Mouse (Mus musculus) midbrain, embryonic 12.5 days (tissue): Measurements from ENCODE around the gene Ppm1m. TPM values are rescaled to one million over a fixed set of nuclear protein-coding genes. Genes with fewer than 3 reads are reported as not detected.

Source experiments
- ATAC-seq: fragments of 200-750 bp; cut with Nextera tagmentation; 2 replicates; pipeline ENCODE4 v1.8.0; 2017; ENCODE audit warnings: low read depth, moderate TSS enrichment, moderate library complexity; ENCODE audit not compliant: low FRiP score
- H3K27ac ChIP-seq: fragments of 300-500 bp; sonication (generic); replicated peaks from 2 replicates; pipeline ENCODE4 v1.5.1; 2016; ENCODE audit warnings: mild to moderate bottlenecking
- H3K27me3 ChIP-seq: fragments of 300-500 bp; sonication (generic); 2 replicates; pipeline ENCODE4 v1.6.1; 2016; ENCODE audit warnings: mild to moderate bottlenecking
- H3K36me3 ChIP-seq: fragments of 300-500 bp; sonication (generic); 2 replicates; pipeline ENCODE4 v1.6.1; 2016
- H3K4me1 ChIP-seq: fragments of 300-500 bp; sonication (generic); 2 replicates; pipeline ENCODE4 v1.6.1; 2016
- H3K4me2 ChIP-seq: fragments of 300-500 bp; sonication (generic); replicated peaks from 2 replicates; pipeline ENCODE4 v1.6.1; 2016; ENCODE audit warnings: mild to moderate bottlenecking, moderate library complexity
- H3K4me3 ChIP-seq: fragments of 300-500 bp; sonication (generic); 2 replicates; pipeline ENCODE4 v1.5.1; 2016; ENCODE audit warnings: mild to moderate bottlenecking
- H3K9ac ChIP-seq: fragments of 300-500 bp; sonication (generic); replicated peaks from 2 replicates; pipeline ENCODE4 v1.6.1; 2016; ENCODE audit warnings: mild to moderate bottlenecking, moderate library complexity
- H3K9me3 ChIP-seq: fragments of 300-500 bp; sonication (generic); 2 replicates; pipeline ENCODE4 v1.6.1; 2016; ENCODE audit warnings: mild to moderate bottlenecking
- WGBS: fragments of 180-500 bp; shearing (Covaris S2); methylation state at CpG from one replicate; pipeline ENCODE4 v1.1.7; 2016; 5-methylcytosine and 5-hydroxymethylcytosine counted together
- polyA plus RNA-seq: library from polyadenylated mRNA; unstranded; fragments of >200 nt; fragmentation: Nextera tagmentation; extraction: Ambion mirVana; gene quantifications from 2 replicates; pipeline ENCODE4 v1.2.1, GENCODE M21; 2016

Gene Ppm1m
- polyA plus RNA-seq: 31.9 and 39.1 TPM in 2 replicates

GRCm38 (mm10) chr9:106199535-106200272 is at the start of gene Ppm1m:
Ppm1m (minus strand) TSS chr9:106199746.
- Histone ChIP-seq H3K9ac (peak within 1 kb of the TSS; percentile 77), H3K4me3 (peak within 1 kb of the TSS; percentile 75), H3K9me3 (no peaks in the 10 kb centered on the region), H3K4me2 (peak within 1 kb of the TSS; percentile 77), H3K27me3 (peaks cover 11% of the 10 kb centered on the region; the same call in 1 of the 2 replicates), H3K27ac (no peak within 1 kb of the TSS; the same call in 1 of the 2 replicates), H3K36me3 (0 out of 2 replicates have a peak, but pooled peaks cover 6% of the 10 kb centered on the region), H3K4me1 (peaks cover 37% of the 10 kb centered on the region)
- ATAC-seq: no peak; the same call in 1 of the 2 replicates
- WGBS: 40% methylated on average over 18 of the region's 18 CpGs

GRCm38 (mm10) chr9:106242813-106243488 is 43.4 kb upstream of the Ppm1m start:
- Histone ChIP-seq H3K4me3 (no peak overlapping the region), H3K27me3 (no peaks in the 10 kb centered on the region), H3K4me1 (peaks cover 14% of the 10 kb centered on the region), H3K27ac (no peak overlapping the region), H3K9ac (no peak overlapping the region), H3K4me2 (no peak overlapping the region), H3K9me3 (no peaks in the 10 kb centered on the region), H3K36me3 (peaks cover 58% of the 10 kb centered on the region)
- 85% methylated on average over 19 of the region's 19 CpGs for WGBS
- ATAC-seq: no peak

- peaks cover 7% of the 10 kb centered on the region for H3K4me1 ChIP-seq
- no peaks in the 10 kb centered on the region for H3K27me3 ChIP-seq
- peaks cover 71% of the 10 kb centered on the region for H3K36me3 ChIP-seq
- H3K9ac ChIP-seq: no peak overlapping the region
- 93% methylated on average over 10 of the region's 10 CpGs for WGBS
- H3K4me2 ChIP-seq: no peak overlapping the region
- no peaks in the 10 kb centered on the region for H3K9me3 ChIP-seq
- no peak for ATAC-seq
- H3K4me3 ChIP-seq: no peak overlapping the region
- no peak overlapping the region for H3K27ac ChIP-seq
Observed at GRCm38 (mm10) chr9:106241541-106242164, 42.1 kb upstream of the Ppm1m start.

- Histone ChIP-seq H3K9me3 (no peaks in the 10 kb centered on the region), H3K4me1 (no peaks in the 10 kb centered on the region), H3K4me3 (no peak overlapping the region), H3K27ac (no peak overlapping the region), H3K9ac (no peak overlapping the region), H3K27me3 (no peaks in the 10 kb centered on the region), H3K4me2 (no peak overlapping the region), H3K36me3 (peaks cover 95% of the 10 kb centered on the region)
- WGBS: 93% methylated on average over 10 of the region's 10 CpGs
- ATAC-seq: no peak
Observed at GRCm38 (mm10) chr9:106237878-106238277, 38.3 kb upstream of the Ppm1m start.

- Histone ChIP-seq H3K9me3 (no peaks in the 10 kb centered on the region), H3K36me3 (peaks cover 96% of the 10 kb centered on the region), H3K4me2 (no peak overlapping the region), H3K27me3 (no peaks in the 10 kb centered on the region), H3K4me1 (no peaks in the 10 kb centered on the region), H3K9ac (no peak overlapping the region), H3K4me3 (no peak overlapping the region), H3K27ac (no peak overlapping the region)
- no peak for ATAC-seq
- 89% methylated on average over 8 of the region's 8 CpGs for WGBS
Observed at GRCm38 (mm10) chr9:106237401-106237800, 37.9 kb upstream of the Ppm1m start.

GRCm38 (mm10) chr9:106236818-106237211 is 37.3 kb upstream of the Ppm1m start:
- Histone ChIP-seq H3K9ac (no peak overlapping the region), H3K4me3 (no peak overlapping the region), H3K36me3 (peaks cover 91% of the 10 kb centered on the region), H3K27me3 (no peaks in the 10 kb centered on the region), H3K27ac (no peak overlapping the region), H3K9me3 (no peaks in the 10 kb centered on the region), H3K4me2 (no peak overlapping the region), H3K4me1 (no peaks in the 10 kb centered on the region)
- WGBS: 61% methylated on average over 3 of the region's 3 CpGs
- no peak for ATAC-seq

GRCm38 (mm10) chr9:106236156-106236817 is 36.7 kb upstream of the Ppm1m start:
- H3K36me3 ChIP-seq: peaks cover 86% of the 10 kb centered on the region
- no peak overlapping the region for H3K4me2 ChIP-seq
- WGBS: 93% methylated on average over 23 of the region's 23 CpGs
- H3K4me3 ChIP-seq: no peak overlapping the region
- H3K4me1 ChIP-seq: no peaks in the 10 kb centered on the region
- no peak for ATAC-seq
- H3K9ac ChIP-seq: no peak overlapping the region
- no peak overlapping the region for H3K27ac ChIP-seq
- H3K27me3 ChIP-seq: no peaks in the 10 kb centered on the region
- H3K9me3 ChIP-seq: no peaks in the 10 kb centered on the region

GRCm38 (mm10) chr9:106235194-106235830 is 35.8 kb upstream of the Ppm1m start:
- Histone ChIP-seq H3K9ac (no peak overlapping the region), H3K9me3 (no peaks in the 10 kb centered on the region), H3K4me3 (no peak overlapping the region), H3K27me3 (no peaks in the 10 kb centered on the region), H3K27ac (no peak overlapping the region), H3K36me3 (peaks cover 77% of the 10 kb centered on the region), H3K4me1 (no peaks in the 10 kb centered on the region), H3K4me2 (no peak overlapping the region)
- ATAC-seq: no peak
- 94% methylated on average over 23 of the region's 23 CpGs for WGBS

GRCm38 (mm10) chr9:106233953-106234352 is 34.4 kb upstream of the Ppm1m start:
- Histone ChIP-seq H3K9me3 (no peaks in the 10 kb centered on the region), H3K4me1 (no peaks in the 10 kb centered on the region), H3K4me3 (no peak overlapping the region), H3K36me3 (peaks cover 65% of the 10 kb centered on the region), H3K27ac (no peak overlapping the region), H3K9ac (no peak overlapping the region), H3K4me2 (no peak overlapping the region), H3K27me3 (no peaks in the 10 kb centered on the region)
- no peak for ATAC-seq
- WGBS: 85% methylated on average over 6 of the region's 6 CpGs

- Histone ChIP-seq H3K27me3 (no peaks in the 10 kb centered on the region), H3K9me3 (no peaks in the 10 kb centered on the region), H3K27ac (no peak overlapping the region), H3K9ac (no peak overlapping the region), H3K4me2 (no peak overlapping the region), H3K4me1 (no peaks in the 10 kb centered on the region), H3K4me3 (no peak overlapping the region), H3K36me3 (peaks cover 55% of the 10 kb centered on the region)
- 90% methylated on average over 3 of the region's 3 CpGs for WGBS
- no peak for ATAC-seq
Observed at GRCm38 (mm10) chr9:106232956-106233355, 33.4 kb upstream of the Ppm1m start.

- peaks cover 44% of the 10 kb centered on the region for H3K36me3 ChIP-seq
- no peak overlapping the region for H3K9ac ChIP-seq
- no peaks in the 10 kb centered on the region for H3K9me3 ChIP-seq
- peaks cover 3% of the 10 kb centered on the region for H3K27me3 ChIP-seq
- H3K4me3 ChIP-seq: no peak overlapping the region
- ATAC-seq: no peak
- WGBS: 75% methylated on average over 4 of the region's 4 CpGs
- H3K4me1 ChIP-seq: no peaks in the 10 kb centered on the region
- H3K4me2 ChIP-seq: no peak overlapping the region
- H3K27ac ChIP-seq: no peak overlapping the region
Observed at GRCm38 (mm10) chr9:106231816-106232215, 32.3 kb upstream of the Ppm1m start.
